Mouse (Mus musculus): ENCODE results near the gene Wdfy3.

- TF ChIP-seq CTCF (IDR thresholded peaks at IDR 0.05; ENCODE audit: low read depth), result no peak
- no peak for TF ChIP-seq EP300 (optimal IDR thresholded peaks at IDR 0.05)
Observed at GRCm38 (mm10) chr5:101790560-101790959, 279.2 kb downstream of the Wdfy3 start.

Measured in stomach, postnatal 0 days (tissue).